Mouse (Mus musculus) thymus, postnatal 14 days (tissue): ENCODE data around the gene Slc25a21.

Source experiments
- DNase-seq: peaks from one replicate; pipeline ENCODE4 v3.0.0; 2021

The Slc25a21 gene

DNA sequence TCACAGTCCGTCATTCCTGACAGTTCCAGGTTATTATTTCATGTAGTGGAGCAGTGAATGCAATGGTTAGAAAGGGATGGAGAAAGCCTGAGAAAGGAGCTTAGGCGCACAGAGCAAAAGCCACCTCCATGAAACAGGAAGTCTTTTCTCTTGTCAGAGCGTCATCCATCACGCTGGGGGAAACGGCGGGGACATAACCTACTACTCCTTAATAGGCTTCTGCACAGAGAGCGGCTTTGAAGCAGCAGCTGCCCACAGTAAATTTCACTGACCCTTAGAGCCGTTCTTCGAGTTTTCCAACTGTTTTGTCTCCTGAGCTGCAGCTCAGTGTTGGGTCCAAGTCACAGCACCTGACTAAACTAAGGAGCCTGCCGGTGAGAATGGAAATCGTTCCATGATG is 188.3 kb downstream of the Slc25a21 start:
- DNase-seq = no peak

DNA sequence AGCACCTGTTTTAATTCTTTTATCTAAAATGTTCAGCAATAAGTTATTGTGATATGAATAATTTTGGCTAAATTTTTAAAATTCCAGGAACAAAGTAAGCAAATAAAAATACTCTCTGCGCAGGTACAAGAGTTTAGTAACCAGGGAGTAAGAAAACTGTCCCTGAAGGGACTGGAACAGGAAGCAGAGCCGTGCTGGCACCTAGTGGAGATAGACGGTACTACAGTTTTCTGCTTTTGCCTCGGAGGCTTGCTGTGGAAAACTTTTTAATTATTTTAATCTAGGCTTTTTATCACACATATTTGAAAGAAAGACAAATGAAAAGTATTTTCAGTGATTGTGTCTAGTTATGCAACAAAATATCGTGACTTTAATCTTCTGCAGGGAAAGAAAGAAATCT is 211.2 kb downstream of the Slc25a21 start:
- peak; percentile 26 for DNase-seq

DNA sequence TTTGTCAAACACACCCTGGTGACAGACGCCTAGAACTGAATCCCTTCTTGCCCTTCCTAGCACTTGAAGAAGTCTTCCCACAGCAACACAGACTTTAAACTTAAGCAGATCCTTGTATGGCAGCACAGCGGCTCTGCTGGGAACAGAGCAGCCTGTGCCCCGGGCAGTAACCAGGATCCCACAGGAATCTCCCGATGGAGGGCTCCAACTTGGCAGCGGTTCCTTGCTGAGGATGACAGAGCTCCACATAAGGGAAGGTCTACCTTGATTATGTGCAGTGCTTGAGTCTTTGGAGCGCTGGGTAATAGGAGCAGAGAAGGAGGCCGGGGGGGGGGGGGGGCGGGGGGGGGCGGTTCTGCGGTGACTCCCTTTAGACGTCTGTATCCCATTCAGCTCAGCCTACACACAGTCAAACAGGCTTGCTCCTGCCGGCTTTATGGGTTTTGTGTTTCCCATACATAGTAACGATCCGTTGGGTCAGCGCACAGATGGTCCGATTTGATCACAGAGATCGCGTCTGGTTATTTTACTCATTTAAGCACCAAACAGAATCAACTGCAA is 215.1 kb downstream of the Slc25a21 start:
- no peak for DNase-seq

DNA sequence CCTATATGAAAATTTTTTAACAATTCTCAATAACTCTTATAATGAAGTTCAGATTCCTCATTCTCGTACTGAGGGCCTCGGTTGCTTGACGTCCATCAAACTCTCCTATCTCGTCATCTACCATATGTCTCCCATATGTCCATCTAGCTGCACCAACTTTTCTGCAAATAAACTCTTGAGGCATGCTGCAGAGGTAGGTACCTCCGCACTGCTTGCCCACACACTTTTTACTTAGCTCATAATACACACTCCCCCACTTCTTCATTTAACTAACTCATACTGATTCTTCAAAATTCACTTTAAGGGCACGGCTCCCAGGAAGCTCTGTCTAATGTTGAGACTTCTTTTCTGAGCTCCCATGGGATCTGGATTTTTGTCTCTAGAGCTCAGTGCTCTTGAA is 222.0 kb downstream of the Slc25a21 start:
- DNase-seq = no peak

GRCm38 (mm10) chr12:56963236-56963635 is 234.0 kb downstream of the Slc25a21 start:
- DNase-seq = no peak

- no peak for DNase-seq
Observed at GRCm38 (mm10) chr12:56959230-56960051, 237.8 kb downstream of the Slc25a21 start.

DNA sequence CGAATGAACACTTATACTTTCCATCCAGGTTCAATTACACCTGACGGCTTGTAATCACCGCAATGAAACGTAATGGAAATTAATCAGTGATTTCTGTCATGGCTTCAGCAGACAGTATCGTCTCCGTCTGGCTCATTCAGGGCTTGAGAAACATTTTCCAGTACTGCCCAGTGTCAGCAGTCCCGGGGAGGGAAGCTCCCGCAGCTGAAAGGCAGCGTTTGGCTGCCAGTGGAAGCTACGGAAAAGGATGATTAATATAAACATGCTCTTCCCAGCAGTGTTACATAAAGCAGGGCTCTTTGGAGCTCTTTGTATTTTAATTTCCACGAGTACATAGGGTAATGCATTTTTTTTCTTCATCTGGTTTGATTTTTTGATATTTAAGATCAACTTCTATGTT is 239.0 kb downstream of the Slc25a21 start:
- no peak for DNase-seq

GRCm38 (mm10) chr12:56951749-56952657 is 245.3 kb downstream of the Slc25a21 start:
- DNase-seq = no peak

DNA sequence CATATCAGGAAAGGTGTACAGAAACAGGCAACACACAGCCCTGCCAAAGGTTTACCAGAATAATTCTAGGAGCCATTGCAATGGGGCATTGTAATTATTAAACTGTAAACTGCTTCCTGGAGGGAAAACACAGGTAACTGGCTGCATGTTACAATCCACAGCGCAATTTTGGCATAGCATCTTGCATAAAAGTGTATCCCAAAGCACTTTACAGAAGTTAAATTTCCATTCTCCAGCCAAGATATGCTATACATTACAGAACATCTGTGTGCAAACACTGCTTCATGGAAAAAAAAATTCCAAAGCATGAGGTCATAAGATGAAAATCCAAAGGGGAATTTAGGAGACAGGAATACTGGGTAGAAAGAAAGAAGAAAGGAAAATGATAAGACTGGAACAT is 253.0 kb downstream of the Slc25a21 start:
- no peak for DNase-seq

DNA sequence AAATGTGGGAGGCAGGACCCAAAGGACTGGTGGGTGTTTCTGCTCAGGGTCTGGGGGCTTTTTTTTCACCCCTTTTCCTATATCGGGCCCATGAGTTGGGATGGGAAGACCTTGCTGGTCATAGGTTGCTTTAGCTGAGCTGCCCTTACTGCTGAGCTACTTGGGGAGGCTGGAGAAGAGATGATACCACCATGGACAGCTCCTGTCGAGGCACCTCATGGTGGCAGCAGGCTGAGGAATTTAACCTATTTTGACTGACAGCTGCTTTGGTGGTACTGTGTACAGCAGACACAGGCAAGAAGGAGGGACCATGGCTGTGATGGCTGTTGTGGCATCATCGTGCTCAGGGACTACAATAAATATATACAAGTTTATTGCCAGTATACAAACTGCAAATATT is 256.4 kb downstream of the Slc25a21 start:
- DNase-seq = no peak

- no peak for DNase-seq
Observed at GRCm38 (mm10) chr12:56918145-56918544, 279.1 kb downstream of the Slc25a21 start.

GRCm38 (mm10) chr12:56906476-56906875 is 290.8 kb downstream of the Slc25a21 start:
- DNase-seq = no peak

- DNase-seq = no peak
Observed at GRCm38 (mm10) chr12:56905652-56906305, 291.5 kb downstream of the Slc25a21 start.

DNA sequence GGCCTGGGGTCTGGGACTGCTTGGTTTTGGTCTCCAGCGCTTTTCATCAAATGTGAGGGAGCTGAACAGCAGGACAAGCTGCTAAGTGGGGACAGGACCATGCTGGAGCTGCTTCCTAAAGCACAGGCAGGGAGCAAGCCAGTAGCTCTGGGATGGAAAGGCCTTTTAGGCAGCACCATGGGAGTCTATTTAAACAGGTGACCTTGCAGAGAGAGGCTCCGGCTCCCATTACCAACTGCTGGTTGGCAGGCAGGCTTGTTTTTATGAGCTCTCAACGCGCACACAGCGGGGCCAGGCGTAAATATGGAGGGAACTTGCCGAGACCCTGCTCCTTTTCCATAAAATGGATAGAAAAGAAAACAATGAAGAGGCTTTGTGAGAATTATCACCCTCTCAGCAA is 292.1 kb downstream of the Slc25a21 start:
- DNase-seq = no peak

- no peak for DNase-seq
Observed at GRCm38 (mm10) chr12:56902774-56903456, 294.4 kb downstream of the Slc25a21 start.

DNA sequence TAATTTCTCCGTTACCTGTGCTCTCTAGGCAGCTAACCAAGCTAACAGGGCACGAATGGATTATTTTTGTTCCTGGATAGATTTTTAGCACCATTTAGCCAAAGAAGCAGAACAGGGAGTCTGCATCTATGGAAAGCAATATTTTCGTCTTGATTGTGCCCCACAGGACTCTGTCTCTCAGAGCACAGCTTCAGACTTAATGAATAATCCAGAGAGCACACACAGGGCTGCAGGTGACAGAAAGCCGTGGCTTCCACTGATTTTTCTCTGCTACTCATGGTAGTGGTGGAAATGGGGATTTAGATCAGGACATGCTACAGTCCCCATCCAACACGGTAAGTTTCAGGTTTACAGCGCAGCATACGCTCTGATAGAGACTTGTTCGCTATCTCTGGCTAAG is 299.3 kb downstream of the Slc25a21 start:
- no peak for DNase-seq

DNA sequence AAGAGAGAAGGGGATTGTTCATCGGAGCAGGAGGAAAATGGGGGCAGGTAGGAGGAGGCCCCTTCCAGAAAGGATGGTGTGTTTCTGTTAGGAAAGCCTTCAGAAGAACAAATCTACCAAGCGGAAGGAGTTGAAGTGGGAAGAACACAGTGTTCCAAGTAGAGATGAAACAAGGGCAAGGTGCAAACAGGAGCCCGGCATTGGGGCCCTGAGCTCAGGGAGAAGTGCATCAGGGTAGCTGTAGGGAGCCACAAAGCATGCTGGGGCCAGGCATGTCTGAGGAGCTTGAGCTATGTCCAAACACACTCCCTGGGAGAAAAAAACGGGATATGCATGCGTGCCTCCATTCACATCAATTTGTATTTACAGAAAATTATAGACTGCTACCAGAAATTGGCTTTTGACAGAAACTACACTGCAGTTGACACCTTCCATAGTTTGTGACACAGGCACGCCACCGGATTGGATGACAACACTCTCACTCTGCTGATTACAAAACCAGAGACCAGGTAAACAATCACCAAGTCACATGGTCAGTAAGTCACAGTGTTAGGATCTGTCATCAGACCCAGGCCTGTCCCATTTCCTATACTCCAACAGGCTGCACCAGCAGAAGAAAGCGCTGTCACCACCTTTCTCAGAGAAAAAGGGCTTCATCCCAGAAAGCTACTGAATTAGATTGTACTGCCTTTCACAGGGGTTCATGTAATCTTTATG is 299.9 kb downstream of the Slc25a21 start:
- DNase-seq = no peak

- DNase-seq = no peak
Observed at GRCm38 (mm10) chr12:56894963-56895362, 302.3 kb downstream of the Slc25a21 start.

- DNase-seq = no peak
Observed at GRCm38 (mm10) chr12:56890891-56891726, 306.2 kb downstream of the Slc25a21 start.

DNA sequence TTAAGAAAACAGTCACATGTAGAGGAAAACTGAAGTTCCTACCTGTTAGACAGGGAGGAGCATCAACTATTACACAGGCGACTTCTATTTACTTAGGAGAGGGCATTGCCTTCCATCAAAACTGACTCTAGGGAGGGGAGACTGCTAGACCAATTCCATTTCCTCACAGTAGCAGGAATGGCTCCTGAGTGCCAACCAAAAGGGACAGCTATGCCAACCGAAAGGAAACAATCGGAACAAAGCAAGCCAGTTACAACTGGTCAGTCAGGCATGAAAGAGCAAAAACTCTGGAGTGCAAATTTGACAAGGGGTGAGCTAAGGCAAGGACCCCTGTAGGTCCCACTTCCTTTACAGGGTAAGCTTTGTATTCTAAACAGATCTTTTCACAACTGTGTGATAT is 319.5 kb downstream of the Slc25a21 start:
- no peak for DNase-seq

GRCm38 (mm10) chr12:56876549-56876948 is 320.7 kb downstream of the Slc25a21 start:
- DNase-seq = no peak
